Mouse (Mus musculus) intestine, postnatal 0 days (tissue): Measurements from ENCODE around the gene Slc22a14. TPM values are rescaled to one million over a fixed set of nuclear protein-coding genes. Genes with fewer than 3 reads are reported as not detected.

Experiments used
- ATAC-seq: fragments of 200-750 bp; cut with Nextera tagmentation; 2 replicates; pipeline ENCODE4 v1.8.0; 2017; ENCODE audit warnings: mild to moderate bottlenecking, moderate TSS enrichment, moderate library complexity
- H3K27ac ChIP-seq: fragments of 300-500 bp; sonication (generic); 2 replicates; pipeline ENCODE4 v1.5.1; 2014; ENCODE audit warnings: mild to moderate bottlenecking, low read depth, low read length, moderate library complexity
- H3K27me3 ChIP-seq: fragments of 300-500 bp; sonication (generic); replicated peaks from 2 replicates; pipeline ENCODE4 v1.6.1; 2014; ENCODE audit warnings: low read length, mixed read lengths; ENCODE audit not compliant: control insufficient read depth, insufficient read depth
- H3K36me3 ChIP-seq: fragments of 300-500 bp; sonication (generic); 2 replicates; pipeline ENCODE4 v1.6.1; 2014; ENCODE audit warnings: mild to moderate bottlenecking, moderate library complexity; ENCODE audit not compliant: control insufficient read depth, insufficient read depth
- H3K4me1 ChIP-seq: fragments of 300-500 bp; sonication (generic); replicated peaks from 2 replicates; pipeline ENCODE4 v1.6.1; 2014; ENCODE audit warnings: antibody characterized with exemption, low read length, mixed read lengths; ENCODE audit not compliant: control insufficient read depth, insufficient read depth
- H3K4me2 ChIP-seq: fragments of 300-500 bp; sonication (generic); replicated peaks from 2 replicates; pipeline ENCODE4 v1.6.1; 2014; ENCODE audit warnings: low read depth, mild to moderate bottlenecking, moderate library complexity
- H3K4me3 ChIP-seq: fragments of 300-500 bp; sonication (generic); 2 replicates; pipeline ENCODE4 v1.5.1; 2014; ENCODE audit warnings: low read depth, low read length
- H3K9ac ChIP-seq: fragments of 300-500 bp; sonication (generic); 2 replicates; pipeline ENCODE4 v1.6.1; 2014; ENCODE audit warnings: mild to moderate bottlenecking, low read depth, low read length
- H3K9me3 ChIP-seq: fragments of 300-500 bp; sonication (generic); 2 replicates; pipeline ENCODE4 v1.6.1; 2016; ENCODE audit warnings: mixed run types; ENCODE audit not compliant: control insufficient read depth
- CTCF ChIP-seq: sonication (generic); IDR thresholded peaks from 2 replicates; pipeline ENCODE4 v1.5.1; 2016; ENCODE audit warnings: low read depth, mild to moderate bottlenecking, control low read depth, antibody characterized with exemption, moderate library complexity
- WGBS: fragments of 180-500 bp; shearing (Covaris S2); extraction: QIAGEN DNeasy Blood & Tissue Kit; methylation state at CpG from one replicate; pipeline ENCODE4 v1.1.7; 2014; 5-methylcytosine and 5-hydroxymethylcytosine counted together
- polyA plus RNA-seq: library from polyadenylated mRNA; unstranded; fragments of >200 nt; fragmentation: Nextera tagmentation; extraction: Ambion mirVana; gene quantifications from 2 replicates; pipeline ENCODE4 v1.2.1, GENCODE M21; 2015

Gene Slc22a14
- polyA plus RNA-seq, 1 experiment from 2014 or later = not detected

- 51% methylated on average over 12 of the region's 12 CpGs for WGBS
- H3K36me3 ChIP-seq = peaks cover 5% of the 10 kb centered on the region; the same call in 1 of the 2 replicates
- H3K4me2 ChIP-seq = no peak overlapping the region; the same call in 1 of the 2 replicates
- 0 out of 2 replicates have a peak, but pooled peaks have one; percentile 42 for ATAC-seq
- H3K4me1 ChIP-seq = no peaks in the 10 kb centered on the region
- H3K27me3 ChIP-seq = no peaks in the 10 kb centered on the region
- no peak for TF ChIP-seq CTCF
- H3K9ac ChIP-seq = no peak overlapping the region
- peak overlapping the region; percentile 17; the same call in 1 of the 2 replicates for H3K27ac ChIP-seq
- no peaks in the 10 kb centered on the region for H3K9me3 ChIP-seq
- no peak overlapping the region for H3K4me3 ChIP-seq
Observed at GRCm38 (mm10) chr9:119363229-119363628, 2.1 kb downstream of the Slc22a14 start.

GRCm38 (mm10) chr9:119361416-119361815 lies 3.9 kb downstream of the Slc22a14 start:
- WGBS = 93% methylated on average over 5 of the region's 5 CpGs

DNA sequence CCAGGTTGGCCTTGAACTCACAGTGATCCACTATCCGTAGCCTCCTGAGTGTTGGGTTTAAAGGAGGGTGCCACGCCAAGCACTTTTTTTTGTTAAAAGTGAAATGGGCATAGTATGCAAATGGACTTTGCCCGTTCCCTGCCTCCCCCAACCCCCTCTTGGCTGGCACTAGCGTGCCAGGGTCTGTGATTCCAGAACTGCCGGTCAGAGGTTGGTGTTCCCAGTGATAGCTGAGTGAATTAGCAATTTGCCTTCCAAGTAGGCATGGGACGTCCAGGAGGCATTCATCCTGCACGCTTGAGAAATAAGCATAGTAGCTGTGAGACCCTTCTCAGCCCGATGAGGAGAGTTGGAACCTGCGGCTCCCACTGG lies 7.3 kb downstream of the Slc22a14 start:
- no peaks in the 10 kb centered on the region for H3K9me3 ChIP-seq
- no peaks in the 10 kb centered on the region for H3K27me3 ChIP-seq
- H3K4me2 ChIP-seq = peak overlapping the region; percentile 95
- peak overlapping the region; percentile 78 for H3K4me3 ChIP-seq
- H3K4me1 ChIP-seq = no peaks in the 10 kb centered on the region
- no peak for TF ChIP-seq CTCF
- no peak overlapping the region for H3K27ac ChIP-seq
- 0 out of 2 replicates have a peak, but pooled peaks have one; percentile 0 for ATAC-seq
- H3K9ac ChIP-seq = peak overlapping the region; percentile 62
- 23% methylated on average over 9 of the region's 9 CpGs for whole genome bisulfite sequencing
- H3K36me3 ChIP-seq = peaks cover 5% of the 10 kb centered on the region; the same call in 1 of the 2 replicates

More at GRCm38 (mm10) chr9:119361416-119361815, 3.9 kb downstream of the Slc22a14 start:
- H3K9ac ChIP-seq = no peak overlapping the region
- no peaks in the 10 kb centered on the region for H3K9me3 ChIP-seq
- H3K27ac ChIP-seq = no peak overlapping the region
- ATAC-seq = no peak
- H3K4me2 ChIP-seq = no peak overlapping the region
- H3K4me1 ChIP-seq = no peaks in the 10 kb centered on the region
- H3K4me3 ChIP-seq = no peak overlapping the region
- H3K27me3 ChIP-seq = no peaks in the 10 kb centered on the region
- TF ChIP-seq CTCF = no peak
- H3K36me3 ChIP-seq = peaks cover 5% of the 10 kb centered on the region; the same call in 1 of the 2 replicates

GRCm38 (mm10) chr9:119357331-119358057 lies 7.9 kb downstream of the Slc22a14 start, which contains the start of gene Xylb:
TSS of gene Xylb (plus strand) at chr9:119357381.
- peak within 1 kb of the TSS; percentile 21; the same call in 1 of the 2 replicates for H3K27ac ChIP-seq
- H3K9me3 ChIP-seq = no peaks in the 10 kb centered on the region
- 3% methylated on average over 63 of the region's 65 CpGs for WGBS
- peak within 1 kb of the TSS; percentile 78 for H3K4me3 ChIP-seq
- H3K36me3 ChIP-seq = peaks cover 5% of the 10 kb centered on the region; the same call in 1 of the 2 replicates
- peak within 1 kb of the TSS; percentile 95 for H3K4me2 ChIP-seq
- peak; percentile 88 for ATAC-seq
- H3K9ac ChIP-seq = peak within 1 kb of the TSS; percentile 62
- TF ChIP-seq CTCF = peak; percentile 98
- no peaks in the 10 kb centered on the region for H3K27me3 ChIP-seq
- no peaks in the 10 kb centered on the region for H3K4me1 ChIP-seq

- no peak for TF ChIP-seq CTCF
- H3K4me2 ChIP-seq = no peak overlapping the region
- peaks cover 6% of the 10 kb centered on the region; the same call in 1 of the 2 replicates for H3K36me3 ChIP-seq
- no peaks in the 10 kb centered on the region for H3K27me3 ChIP-seq
- no peak overlapping the region for H3K27ac ChIP-seq
- 65% methylated on average over 6 of the region's 6 CpGs for WGBS
- H3K4me1 ChIP-seq = no peaks in the 10 kb centered on the region
- H3K4me3 ChIP-seq = no peak overlapping the region
- no peak for ATAC-seq
- H3K9ac ChIP-seq = no peak overlapping the region
- H3K9me3 ChIP-seq = no peaks in the 10 kb centered on the region
Observed at GRCm38 (mm10) chr9:119355943-119356342, 9.4 kb downstream of the Slc22a14 start.

GRCm38 (mm10) chr9:119353926-119354325 lies 11.4 kb downstream of the Slc22a14 start:
- peaks cover 11% of the 10 kb centered on the region; the same call in 1 of the 2 replicates for H3K36me3 ChIP-seq
- H3K4me3 ChIP-seq = no peak overlapping the region
- no peaks in the 10 kb centered on the region for H3K9me3 ChIP-seq
- no peak for ATAC-seq
- no peaks in the 10 kb centered on the region for H3K27me3 ChIP-seq
- H3K9ac ChIP-seq = no peak overlapping the region
- H3K27ac ChIP-seq = no peak overlapping the region
- 46% methylated on average over 6 of the region's 6 CpGs for WGBS
- H3K4me2 ChIP-seq = no peak overlapping the region
- no peaks in the 10 kb centered on the region for H3K4me1 ChIP-seq
- TF ChIP-seq CTCF = no peak
